Mouse (Mus musculus) lung, postnatal 0 days (tissue): ENCODE data around the gene Agbl4.

Experiments used
- CTCF ChIP-seq: IDR thresholded peaks from 2 replicates; pipeline ENCODE4 v1.5.1; 2016; ENCODE audit warnings: antibody characterized with exemption, mild to moderate bottlenecking
- EP300 ChIP-seq: IDR thresholded peaks from 2 replicates; pipeline ENCODE4 v1.6.1; 2016; ENCODE audit warnings: antibody characterized with exemption, mild to moderate bottlenecking, control low read depth

DNA sequence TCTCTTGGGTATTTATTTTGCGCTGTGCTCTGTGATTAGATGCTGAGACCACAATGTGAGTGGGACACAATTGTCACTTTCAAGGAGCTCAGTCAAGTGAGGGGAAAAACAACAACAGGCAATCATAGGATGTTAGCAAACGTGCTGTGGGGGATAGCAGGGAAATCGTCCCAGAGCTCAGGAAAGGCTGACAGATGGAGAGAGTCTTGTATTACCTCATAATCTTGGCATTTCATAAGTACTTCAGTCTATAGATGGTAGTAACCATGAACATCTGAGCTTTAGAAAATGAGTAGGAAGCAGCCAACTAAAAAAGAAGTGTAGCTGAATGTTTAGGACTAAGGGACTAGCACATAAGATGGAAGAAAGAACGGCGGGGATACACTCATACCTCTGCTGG lies 910.2 kb downstream of the Agbl4 start:
- no peak for TF ChIP-seq CTCF
- no peak for TF ChIP-seq EP300
